Mouse (Mus musculus) ovary, postnatal 36 days (tissue): Measurements from ENCODE around the gene Ahdc1.
"Not testable (repeated sequence)": the region's sequence is repeated elsewhere in the genome, so short reads cannot be mapped to it uniquely, and the experiment has no call there.

Experiments
- DNase-seq: peaks from one replicate; pipeline ENCODE4 v3.0.0; 2022; ENCODE audit warnings: low spot score, mixed read lengths

The Ahdc1 gene

GRCm38 (mm10) chr4:133079416-133080113 lies 68.5 kb downstream of the Ahdc1 start:
- no peak for DNase-seq

DNA sequence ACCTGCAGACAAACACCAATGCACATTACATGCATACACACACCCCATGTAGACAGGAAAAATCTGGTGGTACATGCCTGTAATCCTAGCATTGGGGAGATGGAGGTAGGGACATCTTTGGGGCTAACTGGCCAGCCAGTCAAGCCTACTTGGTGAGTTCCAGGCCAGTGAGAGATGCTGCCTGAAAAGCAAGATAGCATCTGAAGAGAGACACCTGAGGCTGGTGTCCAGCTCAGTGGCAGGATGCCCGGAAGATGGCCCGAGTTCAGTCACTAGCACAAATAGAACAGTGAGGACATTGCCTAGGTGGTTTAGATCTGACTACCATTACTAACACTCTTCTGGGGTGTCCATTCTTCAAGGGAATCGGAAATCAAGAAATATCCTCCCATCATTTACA lies 69.8 kb downstream of the Ahdc1 start:
- DNase-seq, result no peak

GRCm38 (mm10) chr4:133082216-133082773 lies 71.2 kb downstream of the Ahdc1 start:
- no peak for DNase-seq

GRCm38 (mm10) chr4:133083991-133084861 lies 73.2 kb downstream of the Ahdc1 start:
- DNase-seq, result peak; percentile 68

DNA sequence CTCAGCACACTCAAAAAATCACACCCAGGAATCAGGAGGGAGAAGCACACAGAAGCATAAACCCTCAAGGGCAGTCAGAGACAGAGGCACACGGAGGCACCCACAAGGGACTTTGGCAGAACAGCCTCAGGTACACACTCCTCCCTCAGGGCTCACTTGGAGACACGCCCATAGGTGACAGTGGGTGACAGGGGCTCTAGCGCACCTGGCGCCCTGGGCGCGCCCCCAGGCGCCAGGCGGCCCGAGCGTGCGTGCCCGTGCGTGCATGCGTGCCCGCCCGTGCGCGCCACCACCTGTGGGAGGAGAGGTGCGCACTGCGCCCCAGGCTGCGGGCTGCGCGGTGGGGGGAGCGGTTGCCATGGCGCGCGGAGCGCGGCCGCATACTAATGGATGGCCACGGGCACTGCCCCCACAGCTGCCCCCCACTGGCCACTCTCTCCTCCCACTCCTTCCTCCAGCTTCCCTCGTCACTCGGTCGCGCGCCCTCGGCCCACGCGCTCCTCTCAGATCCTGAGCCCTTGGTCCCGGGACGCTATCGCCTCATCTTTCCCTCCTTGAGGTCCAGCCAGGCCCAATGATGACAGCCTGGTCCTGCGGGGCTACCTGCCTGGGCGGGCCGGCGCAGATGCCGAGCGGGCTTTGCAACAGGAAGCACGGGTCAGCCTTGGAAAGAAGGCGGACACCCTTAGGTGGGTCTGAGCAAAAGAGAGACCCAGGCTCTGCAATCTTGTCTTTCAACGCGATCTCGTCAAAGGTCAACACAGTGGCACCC lies 74.1 kb downstream of the Ahdc1 start:
- peak; percentile 77 for DNase-seq

DNA sequence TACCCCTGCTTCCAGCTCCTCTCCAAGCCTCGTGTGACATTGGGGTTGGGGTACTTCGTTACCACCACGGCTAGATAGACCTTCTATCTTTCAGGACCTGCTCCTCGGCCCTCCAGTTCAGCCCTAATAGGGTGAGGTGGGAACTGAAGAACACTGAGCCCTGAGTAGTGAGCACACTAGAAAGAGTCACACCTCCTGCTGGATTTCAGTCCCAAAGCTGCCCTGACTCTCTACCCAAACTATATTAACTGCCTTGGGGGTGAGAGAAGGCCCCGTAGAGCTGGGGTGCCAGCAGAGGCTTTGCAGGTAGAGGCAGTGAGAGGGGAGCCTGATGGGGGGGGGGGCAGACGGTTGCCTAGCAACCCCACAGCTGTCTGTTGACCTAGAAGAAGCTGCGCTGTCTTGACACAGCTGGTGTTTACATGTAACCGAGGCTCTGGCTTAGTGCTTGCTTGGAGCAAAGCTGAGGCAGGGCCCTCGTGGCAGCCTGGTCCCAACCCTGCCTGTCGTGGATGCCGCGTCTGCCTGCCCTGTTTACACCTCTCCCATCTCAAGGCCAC lies 74.8 kb downstream of the Ahdc1 start:
- no peak for DNase-seq

DNA sequence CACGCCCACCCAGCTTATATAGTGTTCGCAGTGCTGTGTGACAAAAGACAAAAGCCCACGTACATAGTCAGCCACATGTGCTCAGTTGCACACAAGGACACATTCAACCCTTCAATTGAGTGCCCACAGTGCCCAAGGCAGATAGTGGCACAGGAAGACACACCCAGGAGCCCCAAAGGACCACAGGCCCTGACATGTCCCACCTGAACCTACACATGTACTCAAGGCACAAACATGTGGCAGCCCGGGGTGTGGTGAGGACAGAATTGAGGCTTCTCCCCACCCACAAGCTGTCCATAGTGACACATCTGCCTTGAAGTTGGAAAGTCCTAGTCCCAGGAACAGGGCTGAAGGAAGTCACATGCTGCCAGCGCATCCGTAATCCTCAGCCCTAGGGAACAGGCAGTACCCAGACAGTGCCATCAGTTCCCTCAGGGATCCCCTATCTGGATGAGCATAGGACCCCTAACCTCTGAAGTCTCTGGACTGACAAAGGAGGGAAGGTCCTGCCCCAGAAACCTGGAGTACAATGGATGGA lies 76.2 kb downstream of the Ahdc1 start:
- no peak for DNase-seq

- no peak for DNase-seq
Observed at GRCm38 (mm10) chr4:133087835-133088234, 76.8 kb downstream of the Ahdc1 start.

DNA sequence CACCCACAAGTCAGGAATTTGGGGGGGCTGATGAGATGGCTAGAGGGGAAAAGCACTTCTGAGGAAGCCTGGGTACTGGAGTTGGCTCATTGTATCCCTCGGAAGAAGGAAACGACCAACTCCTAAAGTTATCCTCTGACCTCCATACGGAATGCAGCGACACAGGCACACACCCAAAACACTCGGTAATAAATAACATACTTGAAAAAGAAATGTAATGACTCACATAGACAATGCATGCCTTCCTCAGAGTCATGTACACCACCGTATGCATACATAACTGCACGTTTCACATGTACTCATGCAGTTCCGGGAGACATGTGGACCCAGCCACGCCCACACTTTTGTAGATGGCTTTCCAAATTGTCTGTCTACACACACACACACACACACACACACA lies 78.3 kb downstream of the Ahdc1 start:
- DNase-seq, result no peak

GRCm38 (mm10) chr4:133089802-133090201 lies 78.7 kb downstream of the Ahdc1 start:
- no peak for DNase-seq

GRCm38 (mm10) chr4:133090276-133090719 lies 79.2 kb downstream of the Ahdc1 start:
- no peak for DNase-seq

GRCm38 (mm10) chr4:133090720-133091458 lies 79.8 kb downstream of the Ahdc1 start:
- no peak for DNase-seq

DNA sequence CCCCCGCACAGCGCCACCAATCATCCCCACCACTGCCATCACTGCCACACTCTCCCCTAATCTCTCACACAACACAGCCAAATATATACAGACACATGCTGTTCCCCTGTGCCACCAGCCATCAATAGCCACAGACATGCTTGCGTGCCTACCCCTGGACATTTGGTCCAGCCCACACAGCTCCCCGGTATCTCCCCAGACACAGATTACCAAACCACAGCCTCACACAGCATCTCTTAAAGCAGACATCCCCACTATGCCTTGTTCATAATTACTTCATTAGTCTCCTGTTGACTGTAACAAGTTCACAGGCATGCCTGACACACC lies 80.4 kb downstream of the Ahdc1 start:
- no peak for DNase-seq

DNA sequence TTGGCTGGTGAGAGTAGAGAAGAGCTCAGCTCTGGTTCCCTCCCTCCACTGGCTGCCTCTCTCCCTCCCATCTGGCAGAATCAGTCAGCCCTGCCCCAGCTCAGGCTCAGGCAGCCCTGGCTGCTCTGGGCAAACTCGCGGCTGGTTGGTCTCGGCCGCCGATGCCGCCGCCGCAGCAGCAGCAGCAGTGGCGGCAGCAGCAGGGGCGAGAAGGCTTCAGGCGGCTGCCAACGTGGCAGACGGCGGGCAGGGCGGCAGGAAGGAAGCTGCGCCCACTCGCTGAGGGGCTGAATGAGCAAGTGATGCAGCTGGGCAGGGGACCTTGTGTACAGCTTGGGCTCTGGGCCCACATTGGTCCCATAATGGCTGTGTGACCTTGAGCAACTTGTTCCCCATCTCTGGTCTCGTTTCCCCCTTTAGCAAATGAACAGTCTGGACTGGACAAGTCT lies 81.4 kb downstream of the Ahdc1 start:
- DNase-seq, result peak; percentile 66

GRCm38 (mm10) chr4:133093056-133093455 lies 82.0 kb downstream of the Ahdc1 start:
- no peak for DNase-seq

- no peak for DNase-seq
Observed at GRCm38 (mm10) chr4:133093481-133094033, 82.5 kb downstream of the Ahdc1 start.

- no peak for DNase-seq
Observed at GRCm38 (mm10) chr4:133094255-133094654, 83.2 kb downstream of the Ahdc1 start.

GRCm38 (mm10) chr4:133094936-133095733 lies 84.1 kb downstream of the Ahdc1 start:
- peak; percentile 87 for DNase-seq

DNA sequence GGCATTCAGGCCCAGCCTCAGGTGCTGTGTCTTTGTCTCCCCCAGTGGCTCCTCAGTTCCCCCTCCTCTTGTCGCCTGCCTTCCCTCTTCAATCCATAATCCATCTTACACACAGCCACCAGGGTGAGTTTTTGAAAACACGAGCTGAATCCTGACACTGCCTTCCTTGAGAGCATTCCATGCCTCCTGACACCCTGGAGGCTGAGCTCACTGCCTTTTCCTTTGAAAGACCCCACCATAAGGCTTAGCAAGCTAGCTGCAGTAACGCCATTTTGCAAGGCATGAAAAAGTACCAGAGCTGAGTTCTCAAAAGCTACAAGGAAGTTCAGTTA lies 84.6 kb downstream of the Ahdc1 start:
- not testable (repeated sequence) for DNase-seq

DNA sequence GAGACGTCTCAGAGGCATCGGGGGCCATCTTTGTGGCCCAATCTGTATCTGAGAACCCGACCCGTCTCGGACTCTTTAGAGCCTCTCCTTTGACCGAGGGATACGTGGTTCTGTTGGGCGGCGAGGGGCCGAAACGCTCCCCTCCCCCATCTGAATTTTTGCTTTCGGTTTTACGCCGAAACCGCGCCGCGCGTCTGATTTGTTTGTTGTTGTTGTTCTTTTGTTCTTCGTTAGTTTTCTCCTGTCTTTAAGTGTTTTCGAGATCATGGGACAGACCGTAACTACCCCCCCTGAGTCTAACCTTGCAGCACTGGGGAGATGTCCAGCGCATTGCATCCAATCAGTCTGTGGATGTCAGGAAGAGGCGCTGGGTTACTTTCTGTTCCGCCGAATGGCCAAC lies 85.6 kb downstream of the Ahdc1 start:
- DNase-seq, result not testable (repeated sequence)
